Mouse (Mus musculus) splenic B cell, adult 2 months (primary cell): Measurements from ENCODE around the gene Smad9.
"Not testable (repeated sequence)": the region's sequence is repeated elsewhere in the genome, so short reads cannot be mapped to it uniquely, and the experiment has no call there.

Source experiments
- DNase-seq: peaks from one replicate; pipeline ENCODE4 v3.0.0-alpha.2; 2011; ENCODE audit warnings: low read depth, low spot score
- H3K27me3 ChIP-seq: 2 replicates; pipeline ENCODE4 v1.6.1; 2012; ENCODE audit warnings: mild to moderate bottlenecking, low read length, moderate library complexity, mixed read lengths; ENCODE audit not compliant: control insufficient read depth, poor library complexity, insufficient read depth, severe bottlenecking
- H3K36me3 ChIP-seq: 2 replicates; pipeline ENCODE4 v1.6.1; 2012; ENCODE audit warnings: mild to moderate bottlenecking, low read length, moderate library complexity, mixed read lengths; ENCODE audit not compliant: control insufficient read depth, poor library complexity, insufficient read depth, severe bottlenecking

Gene Smad9

DNA sequence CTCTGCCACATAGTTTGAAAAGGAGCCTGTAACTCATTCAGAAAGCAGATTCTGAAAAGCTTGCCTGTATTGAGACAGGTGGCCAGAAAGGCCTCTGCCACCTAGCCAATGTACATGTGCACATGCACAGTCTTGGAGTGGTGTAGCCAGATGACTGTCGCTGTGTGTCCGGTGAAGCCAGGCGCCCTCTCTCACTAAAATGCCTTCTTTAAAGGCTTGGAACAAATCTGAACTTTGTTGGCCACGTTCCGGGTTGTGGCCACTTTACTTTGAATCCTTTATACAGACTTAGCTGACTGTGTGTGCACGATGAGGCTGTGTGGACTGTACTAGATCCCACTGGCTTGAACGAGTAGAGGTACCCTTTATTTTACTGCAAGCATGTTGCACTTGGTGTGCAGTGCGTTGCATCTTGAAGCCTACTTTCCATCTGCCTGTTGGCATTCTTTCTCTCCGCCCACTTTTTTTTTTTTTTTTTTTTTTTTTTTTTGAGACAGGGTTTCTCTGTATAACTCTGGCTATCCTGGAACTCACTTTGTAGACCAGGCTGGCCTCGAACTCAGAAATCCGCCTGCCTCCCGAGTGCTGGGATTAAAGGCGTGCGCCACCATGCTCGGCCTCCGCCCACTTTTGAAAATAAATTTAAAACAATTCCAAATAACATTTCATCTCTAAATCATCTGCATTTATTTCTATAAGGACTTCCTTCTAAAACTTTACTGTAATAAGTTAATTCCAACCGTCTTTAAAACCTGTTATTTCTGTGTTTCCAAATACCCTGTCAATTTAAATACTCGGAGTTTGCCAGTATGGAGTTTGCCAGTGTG, 19.1 kb upstream of the Smad9 start:
- H3K36me3 ChIP-seq = peaks cover 2% of the 10 kb centered on the region
- DNase-seq = peak; percentile 11
- H3K27me3 ChIP-seq = no peaks in the 10 kb centered on the region

DNA sequence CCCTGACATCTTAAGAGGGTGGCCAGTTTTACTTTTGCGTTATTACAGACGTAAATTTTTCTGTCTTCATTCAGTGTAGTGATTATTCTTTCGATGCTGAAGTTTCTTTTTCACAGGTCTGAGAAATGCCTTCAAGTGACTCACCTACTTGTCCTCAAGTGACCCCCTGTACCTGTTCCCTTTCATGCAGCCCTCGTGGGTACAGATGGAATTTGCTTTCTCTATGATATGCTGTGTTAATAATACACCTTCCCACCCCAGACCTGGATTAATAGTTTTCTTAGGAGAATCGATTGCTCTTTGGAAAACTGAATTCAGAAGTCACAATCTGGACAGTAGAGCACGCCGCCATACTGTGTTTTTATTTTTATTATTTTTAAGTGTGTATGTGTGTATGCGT, 18.1 kb upstream of the Smad9 start:
- Histone ChIP-seq H3K27me3 (no peaks in the 10 kb centered on the region), H3K36me3 (no peaks in the 10 kb centered on the region; the same call in none of the 2 replicates)
- DNase-seq = no peak

DNA sequence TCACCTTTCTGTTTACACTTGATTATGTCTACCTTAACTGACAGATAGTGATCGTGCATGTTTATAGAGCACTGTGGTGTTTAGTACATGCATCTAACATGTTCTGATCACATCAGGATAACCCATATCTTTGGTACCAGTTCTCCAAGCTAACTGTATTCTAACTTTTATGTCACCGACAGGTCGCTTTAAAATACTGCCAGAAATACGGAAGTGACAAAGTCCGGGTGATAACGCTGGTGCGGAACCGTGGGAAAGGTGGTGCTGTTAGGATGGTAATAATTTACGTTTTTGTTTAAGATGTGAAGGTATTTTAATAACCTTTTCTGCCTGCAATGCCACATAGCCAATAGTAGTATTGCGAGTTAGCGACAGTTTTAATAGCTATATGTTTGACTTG, 13.4 kb upstream of the Smad9 start:
- DNase-seq = no peak

DNA sequence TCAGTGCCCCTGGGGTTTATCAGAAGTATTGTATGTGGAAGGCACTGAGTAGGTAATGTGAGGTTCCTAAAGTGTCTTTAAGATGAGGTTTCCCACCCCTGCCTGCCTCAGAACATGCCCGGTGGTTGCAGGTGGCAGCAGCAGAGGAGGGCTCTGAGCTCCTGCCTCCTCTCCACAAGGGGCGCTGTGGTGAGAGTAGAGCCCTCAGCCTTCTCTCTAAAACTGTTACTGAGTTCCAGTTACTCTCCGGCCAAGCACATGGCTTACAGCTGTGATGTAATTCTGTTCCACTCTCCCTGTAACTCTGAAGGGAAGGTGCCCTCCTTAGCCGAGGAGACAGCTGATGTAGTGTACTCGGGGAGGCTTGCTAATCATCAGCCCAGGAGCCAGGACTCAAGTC, 9.6 kb upstream of the Smad9 start:
- DNase-seq = peak; percentile 37
- no peaks in the 10 kb centered on the region for H3K27me3 ChIP-seq

More for the DNA sequence above, 13.4 kb upstream of the Smad9 start:
- H3K27me3 ChIP-seq = no peaks in the 10 kb centered on the region
- H3K36me3 ChIP-seq = peaks cover 6% of the 10 kb centered on the region

DNA sequence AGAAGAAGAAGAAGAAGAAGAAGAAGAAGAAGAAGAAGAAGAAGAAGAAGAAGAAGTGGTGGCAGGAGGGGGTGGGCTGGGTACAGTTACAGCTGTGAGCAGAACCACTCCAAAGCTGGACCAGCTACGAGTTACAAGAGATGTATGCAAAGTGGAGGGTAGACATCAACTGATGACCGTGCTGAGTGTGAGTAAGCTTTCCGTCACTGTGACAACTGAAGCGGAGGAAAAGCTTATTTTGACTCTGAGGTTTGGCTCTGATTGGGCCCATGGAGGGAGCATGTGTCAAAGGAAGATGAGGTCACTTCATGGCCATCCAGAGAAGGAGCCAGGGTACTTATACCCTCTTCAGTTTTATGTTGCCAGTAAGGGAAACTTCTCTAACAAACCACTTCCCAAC, 2.0 kb upstream of the Smad9 start:
- DNase-seq = no peak
- peaks cover 7% of the 10 kb centered on the region for H3K36me3 ChIP-seq
- peaks cover 2% of the 10 kb centered on the region for H3K27me3 ChIP-seq

More for the DNA sequence above, 9.6 kb upstream of the Smad9 start:
- peaks cover 12% of the 10 kb centered on the region for H3K36me3 ChIP-seq

DNA sequence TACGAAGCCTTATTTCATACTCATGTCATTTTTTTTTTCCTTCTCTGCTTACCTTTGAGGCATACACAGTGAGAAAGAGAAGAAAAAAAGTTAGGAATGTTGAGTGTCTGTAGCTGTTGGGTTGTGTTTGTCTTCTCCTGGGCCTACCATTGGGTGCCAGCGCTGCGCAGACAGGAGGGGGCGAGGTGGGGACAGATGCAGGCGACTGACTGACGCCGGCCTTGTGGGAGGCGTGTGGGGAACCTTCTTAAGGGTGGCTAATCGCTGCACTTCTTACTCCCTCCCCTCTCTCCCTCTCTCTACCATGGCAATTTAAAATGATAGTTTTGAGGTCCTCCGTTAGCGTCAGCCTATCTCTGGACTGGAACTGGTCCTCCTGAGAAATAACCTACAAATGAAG, 676 bp downstream of the Smad9 start:
- no peak for DNase-seq
- Histone ChIP-seq H3K27me3 (peaks cover 2% of the 10 kb centered on the region), H3K36me3 (no peaks in the 10 kb centered on the region)

DNA sequence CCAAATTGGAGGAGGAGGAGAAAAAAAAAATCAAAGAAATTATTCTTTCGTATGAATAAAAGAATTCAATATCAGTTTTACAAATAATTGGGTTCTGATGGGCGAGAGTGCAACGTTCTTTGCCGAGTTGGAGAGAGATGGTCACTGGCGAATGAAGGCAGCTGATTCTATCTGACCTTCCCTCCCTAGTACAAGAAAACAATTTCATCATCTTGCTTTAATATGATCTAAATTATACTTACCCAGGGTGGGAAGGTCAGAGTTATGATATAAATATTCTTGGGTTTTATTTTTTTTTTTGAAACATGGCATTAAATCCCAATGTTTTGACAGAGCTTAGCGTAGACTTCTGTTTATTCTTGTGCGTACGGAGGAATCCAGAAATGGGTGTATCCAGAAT, 2.1 kb downstream of the Smad9 start:
- peaks cover 2% of the 10 kb centered on the region for H3K27me3 ChIP-seq
- no peak for DNase-seq
- no peaks in the 10 kb centered on the region for H3K36me3 ChIP-seq

DNA sequence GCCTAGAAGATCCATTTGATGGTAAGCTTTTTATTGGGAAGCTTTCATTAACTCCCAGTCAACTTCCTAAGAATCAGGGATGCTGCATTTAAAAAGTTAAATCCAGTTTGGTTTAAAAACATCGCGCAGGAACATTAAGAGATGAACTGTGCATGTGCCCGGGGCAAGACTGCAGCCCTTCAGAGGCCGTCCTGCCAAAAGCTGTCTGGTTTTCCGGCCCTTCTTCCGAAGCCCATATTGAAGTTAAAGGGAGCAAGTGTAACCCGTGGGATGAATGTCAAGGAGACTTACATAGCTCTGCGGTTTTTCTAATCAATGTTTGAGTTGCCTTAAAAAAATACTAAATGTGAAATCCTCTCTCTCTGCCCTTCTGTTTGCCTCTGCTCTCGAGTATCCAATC, 3.8 kb downstream of the Smad9 start:
- Histone ChIP-seq H3K27me3 (peaks cover 2% of the 10 kb centered on the region), H3K36me3 (no peaks in the 10 kb centered on the region)
- no peak for DNase-seq

DNA sequence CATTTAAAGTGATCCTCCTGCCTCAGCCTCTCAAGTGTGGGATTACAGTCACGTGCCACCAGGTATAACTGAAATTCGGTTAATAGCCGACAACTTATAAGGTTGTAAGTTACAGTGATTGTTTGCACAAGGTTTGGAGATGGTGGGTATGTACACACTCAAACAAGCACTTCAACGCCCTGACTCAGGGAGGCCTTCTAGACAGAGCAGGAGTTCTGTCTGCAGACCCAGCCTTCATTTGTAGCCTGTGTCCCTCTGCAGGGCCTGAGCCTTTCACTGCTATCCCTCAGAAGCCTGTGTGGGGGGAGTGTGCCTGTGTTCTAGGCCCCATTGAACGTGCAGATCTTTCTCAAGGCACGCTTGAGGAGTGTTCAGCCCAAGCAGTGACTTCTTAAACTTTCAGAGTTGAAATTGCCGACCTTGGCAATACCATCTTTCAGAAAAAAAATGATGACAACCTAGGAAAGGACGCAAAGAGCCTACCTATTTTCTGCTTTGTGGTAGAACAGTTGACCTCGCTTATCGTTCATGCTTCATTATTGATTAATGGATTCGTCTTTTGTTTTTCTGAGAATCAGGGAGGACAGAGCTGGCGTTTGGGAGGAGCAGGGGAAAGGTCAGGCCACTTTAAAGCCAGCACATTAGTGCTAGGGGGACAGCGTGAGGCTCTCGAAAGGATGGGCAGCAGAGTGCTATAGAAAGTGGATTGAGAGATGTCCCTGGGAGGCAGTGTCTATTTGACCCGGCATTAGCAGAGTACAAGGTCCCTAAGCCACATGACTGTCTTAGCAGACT, 5.1 kb downstream of the Smad9 start:
- no peak for DNase-seq
- no peaks in the 10 kb centered on the region for H3K36me3 ChIP-seq
- peaks cover 2% of the 10 kb centered on the region; the same call in 1 of the 2 replicates for H3K27me3 ChIP-seq

DNA sequence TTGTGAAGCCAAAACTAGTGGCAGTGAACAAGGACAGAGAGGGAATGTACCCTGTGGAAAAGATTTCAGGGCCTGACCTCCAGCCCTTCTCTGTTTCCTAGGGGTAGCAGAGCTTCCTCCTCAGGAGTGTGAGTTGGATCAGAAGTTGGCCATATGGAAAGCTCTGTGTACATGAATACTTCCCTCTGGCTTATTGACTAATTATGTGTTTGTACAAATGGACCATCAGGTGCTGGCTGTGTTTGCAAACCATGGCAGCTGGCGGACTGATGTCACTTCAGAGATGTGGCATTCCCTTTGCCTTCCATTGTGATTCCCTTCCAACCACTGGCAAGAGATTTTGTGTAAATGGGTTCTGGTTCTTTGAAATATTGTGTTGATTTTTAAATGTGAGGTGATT, 5.9 kb downstream of the Smad9 start:
- DNase-seq = no peak
- H3K36me3 ChIP-seq = no peaks in the 10 kb centered on the region
- H3K27me3 ChIP-seq = peaks cover 1% of the 10 kb centered on the region; the same call in 1 of the 2 replicates

DNA sequence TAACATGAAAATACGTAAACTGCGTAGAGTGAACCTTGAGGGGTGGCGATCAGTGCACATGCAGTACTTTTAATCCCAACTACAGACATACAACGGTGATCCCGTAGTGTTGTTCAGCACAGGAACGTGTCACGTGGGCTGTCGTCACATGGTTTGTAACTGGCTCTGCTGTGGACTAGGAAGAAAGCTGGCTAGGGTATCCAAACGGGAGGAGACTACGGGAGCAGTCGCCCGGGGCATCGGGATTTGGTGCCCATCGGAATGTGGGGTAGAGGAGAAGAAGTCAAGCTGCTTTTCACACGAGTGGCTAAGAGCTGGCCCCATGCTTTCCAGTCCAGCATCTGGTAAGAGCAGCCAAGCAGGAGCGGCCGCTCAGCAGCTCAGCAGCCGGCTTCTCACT, 9.0 kb downstream of the Smad9 start:
- Histone ChIP-seq H3K27me3 (no peaks in the 10 kb centered on the region), H3K36me3 (no peaks in the 10 kb centered on the region)
- DNase-seq = no peak

DNA sequence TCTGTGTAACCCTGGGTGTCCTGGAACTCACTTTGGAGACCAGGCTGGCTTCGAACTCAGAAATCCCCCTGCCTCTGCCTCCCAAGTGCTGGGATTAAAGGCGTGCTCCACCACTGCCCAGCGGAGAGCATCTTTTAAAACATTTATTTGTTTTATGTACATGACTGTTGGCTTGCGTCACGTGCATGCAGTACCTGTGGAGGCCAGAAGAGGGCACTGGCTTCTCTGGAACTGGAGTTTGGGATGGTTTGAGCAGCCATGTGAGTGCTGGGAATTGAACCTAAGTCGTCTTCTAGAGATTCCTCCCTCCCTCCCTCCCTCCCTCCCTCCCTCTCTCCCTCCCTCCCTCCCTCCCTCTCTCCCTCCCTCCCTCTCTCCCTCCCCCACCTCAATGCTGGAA, 10.1 kb downstream of the Smad9 start:
- DNase-seq = peak; percentile 7
- not testable (repeated sequence) for H3K27me3 ChIP-seq, H3K36me3 ChIP-seq

DNA sequence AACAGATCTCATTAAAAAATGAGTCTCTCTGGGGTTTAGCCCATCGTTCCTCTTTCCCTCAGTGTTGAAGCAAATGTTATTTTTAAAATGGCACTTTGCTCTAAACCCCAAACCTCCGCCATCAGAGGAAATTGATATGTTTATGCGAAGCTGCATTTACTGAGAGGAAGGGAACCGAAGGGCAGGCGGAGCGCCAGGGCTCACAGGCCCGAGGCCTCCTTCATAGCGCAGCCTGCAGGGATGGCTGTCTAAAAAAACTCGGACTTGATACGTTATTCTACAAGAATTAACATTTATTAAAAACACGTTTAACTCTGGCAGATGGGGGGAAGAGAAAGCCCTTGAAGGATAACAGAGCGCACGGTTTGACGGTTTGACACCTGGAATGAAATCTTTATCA, 10.7 kb downstream of the Smad9 start:
- no peaks in the 10 kb centered on the region for H3K27me3 ChIP-seq
- H3K36me3 ChIP-seq = no peaks in the 10 kb centered on the region
- no peak for DNase-seq

DNA sequence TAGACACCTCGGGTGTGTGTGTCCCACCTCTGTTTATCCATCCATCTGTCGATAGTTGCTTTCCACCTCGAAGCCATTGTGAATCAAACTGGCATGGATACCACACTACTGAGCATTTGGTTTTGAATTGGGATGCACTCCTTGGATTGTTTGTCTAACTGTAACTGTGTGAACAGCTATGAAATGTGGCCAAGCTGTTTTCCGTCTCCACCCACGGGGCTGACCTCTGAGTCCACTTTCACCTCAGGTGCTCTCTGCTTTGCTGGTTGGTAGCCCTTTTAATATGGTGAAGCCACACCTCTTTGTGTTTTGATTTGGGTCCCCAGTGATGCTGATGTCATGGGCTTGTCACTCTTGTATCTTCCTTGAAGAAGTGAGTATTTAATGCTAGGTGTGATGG, 11.4 kb downstream of the Smad9 start:
- no peak for DNase-seq
- Histone ChIP-seq H3K27me3 (no peaks in the 10 kb centered on the region), H3K36me3 (no peaks in the 10 kb centered on the region)

DNA sequence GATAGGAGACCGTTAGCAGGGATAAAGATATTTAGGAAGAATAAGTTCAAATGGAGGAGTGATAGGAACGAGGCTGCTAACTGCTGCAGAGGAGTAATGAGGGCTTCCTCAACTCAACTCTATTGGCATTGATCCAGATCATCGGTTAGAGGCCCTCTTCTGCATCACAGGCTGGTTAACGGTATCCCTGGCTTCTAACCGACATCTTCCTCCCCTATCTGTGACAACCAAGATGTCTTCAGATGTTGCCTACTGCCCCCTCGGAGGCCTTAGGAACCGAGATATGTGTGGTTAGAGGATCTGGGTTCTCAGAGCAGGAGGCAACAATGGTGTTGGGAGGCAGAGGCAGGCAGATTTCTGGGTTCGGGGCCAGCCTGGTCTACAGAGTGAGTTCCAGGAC, 13.2 kb downstream of the Smad9 start:
- DNase-seq = no peak
- Histone ChIP-seq H3K27me3 (no peaks in the 10 kb centered on the region), H3K36me3 (no peaks in the 10 kb centered on the region)
